Mouse (Mus musculus) gastrocnemius, adult 2 months (tissue): ENCODE measurements around the gene Nrxn1. TPM values are rescaled to one million over a fixed set of nuclear protein-coding genes. Genes with fewer than 3 reads are reported as not detected.

ENCODE experiments used
- DNase-seq: peaks from one replicate; pipeline ENCODE4 v3.0.0; 2022
- H3K27ac ChIP-seq: fragments of 200-600 bp; 2 replicates; pipeline ENCODE4 v1.8.1; 2022; ENCODE audit warnings: mild to moderate bottlenecking
- H3K4me3 ChIP-seq: fragments of 200-600 bp; 2 replicates; pipeline ENCODE4 v1.8.1; 2022; ENCODE audit warnings: mild to moderate bottlenecking, moderate library complexity
- CTCF ChIP-seq: fragments of 200-600 bp; IDR thresholded peaks from 2 replicates; pipeline ENCODE4 v1.8.1; 2022; ENCODE audit warnings: antibody characterized with exemption, mild to moderate bottlenecking, moderate library complexity
- intact Hi-C: fragments of 180-260 bp; cut with DNase I; formaldehyde crosslinking; loops from one replicate; pipeline ENCODE4 v1.15.1; 2025
- total RNA-seq, 2 experiments: library from RNA; stranded (reverse); gene quantifications; 2 replicates each; pipeline ENCODE4 v1.2.3; 2021

Nrxn1 gene
- total RNA-seq, 2 experiments from 2014 or later, result 0.26 to 0.73 TPM

DNA sequence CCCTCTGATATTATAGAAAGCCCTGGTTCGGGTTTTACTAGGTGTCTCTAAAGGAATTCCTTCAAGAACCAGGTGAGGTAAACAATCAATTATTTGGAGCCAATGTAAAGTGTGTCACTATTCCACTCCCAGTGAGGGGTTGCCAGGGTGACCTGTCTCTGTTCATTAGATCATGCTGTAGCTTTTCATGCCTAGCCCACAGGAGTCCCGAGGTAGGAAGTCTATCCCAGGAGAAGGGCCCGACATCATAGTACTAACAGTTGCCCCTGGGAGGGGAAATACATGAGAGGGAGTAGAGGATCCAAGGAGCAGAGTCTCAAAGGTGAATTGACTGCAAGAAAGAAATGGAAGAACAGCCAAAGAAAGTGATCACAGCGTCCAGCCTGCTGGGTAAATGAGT, 639.6 kb downstream of the Nrxn1 start:
- Histone ChIP-seq H3K27ac (no peak overlapping the region), H3K4me3 (no peak overlapping the region)
- intact Hi-C loops, result no loop called here
- TF ChIP-seq CTCF, result no peak
- DNase-seq, result no peak

DNA sequence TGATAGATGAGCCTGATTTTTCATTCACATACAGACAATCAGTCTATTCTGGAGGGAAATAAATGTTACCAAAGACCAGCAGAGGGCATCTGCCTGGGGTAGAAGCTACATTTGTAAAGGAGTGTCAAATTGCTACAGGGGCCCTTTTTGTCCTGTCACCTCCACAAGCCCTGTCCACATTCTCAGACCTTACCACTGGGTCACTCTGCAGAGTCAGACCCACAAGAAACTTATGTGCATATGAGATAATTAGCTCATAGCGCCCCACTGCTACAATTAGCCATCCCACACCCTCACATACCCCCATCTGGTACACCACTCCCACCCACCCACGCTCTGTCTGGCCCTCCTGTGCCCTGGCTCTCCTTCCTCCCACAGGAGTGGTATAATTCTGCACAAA, 640.1 kb downstream of the Nrxn1 start:
- H3K27ac ChIP-seq, result no peak overlapping the region
- DNase-seq, result no peak
- intact Hi-C loops, result no loop called here
- H3K4me3 ChIP-seq, result no peak overlapping the region
- no peak for TF ChIP-seq CTCF

DNA sequence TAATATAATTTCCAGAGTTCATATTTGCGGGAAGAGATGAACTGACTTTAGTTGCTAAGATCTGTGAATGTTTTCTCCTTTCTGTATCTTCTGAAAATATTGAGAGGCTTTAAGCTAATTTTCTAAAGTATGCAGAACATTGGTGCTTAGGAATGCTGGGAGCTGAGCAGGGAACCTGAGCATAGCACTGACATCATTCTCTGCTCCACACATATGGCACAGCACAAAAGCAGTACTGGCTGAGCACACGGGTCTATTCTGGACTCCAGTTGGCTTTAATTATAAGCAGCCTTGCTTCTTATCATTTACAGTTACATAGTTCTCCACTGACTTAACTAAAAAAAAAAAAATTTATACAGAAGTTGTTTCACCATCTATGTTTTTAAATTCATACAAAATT, 641.5 kb downstream of the Nrxn1 start:
- Histone ChIP-seq H3K27ac (no peak overlapping the region), H3K4me3 (no peak overlapping the region)
- DNase-seq, result no peak
- intact Hi-C loops, result no loop called here
- TF ChIP-seq CTCF, result no peak

DNA sequence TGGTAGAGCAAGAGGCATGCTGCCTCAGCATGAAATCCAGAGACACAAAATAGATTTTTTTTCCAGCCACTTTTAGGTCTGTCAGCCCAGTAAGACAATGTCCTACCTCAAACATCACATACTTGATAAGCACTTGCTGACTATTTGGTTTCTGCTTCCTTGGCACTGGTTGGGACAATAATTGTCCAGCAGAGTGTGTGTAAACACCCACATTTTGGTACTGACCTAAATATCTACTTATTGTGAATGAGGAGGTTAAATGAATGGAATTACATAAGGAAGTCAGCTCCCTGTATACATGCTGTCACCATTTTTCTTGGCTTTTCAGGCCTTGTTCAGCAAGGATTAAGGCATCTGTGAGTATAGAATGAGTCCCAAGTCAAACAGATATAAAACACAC, 649.8 kb downstream of the Nrxn1 start:
- TF ChIP-seq CTCF, result no peak
- no peak overlapping the region for H3K4me3 ChIP-seq
- intact Hi-C loops, result no loop called here
- DNase-seq, result no peak
- no peak overlapping the region for H3K27ac ChIP-seq

DNA sequence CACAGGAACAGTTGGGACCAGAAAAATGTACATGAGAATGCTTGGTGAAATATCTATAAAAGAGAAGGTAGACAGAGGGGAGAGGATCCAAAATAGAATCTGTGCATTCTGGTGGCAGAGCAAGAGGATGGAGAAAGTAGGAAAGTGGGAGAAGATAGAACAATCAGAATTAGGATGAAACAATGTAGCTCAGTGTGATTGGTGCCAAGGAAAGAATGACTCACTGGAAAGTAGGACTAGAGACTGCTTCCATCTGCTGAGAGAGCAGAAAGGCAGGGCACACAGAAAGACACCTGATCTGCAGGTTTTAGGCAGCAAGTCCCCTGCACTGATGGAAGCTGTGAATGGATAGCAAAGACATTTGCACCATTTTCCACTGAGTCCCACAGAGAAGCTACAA, 657.0 kb downstream of the Nrxn1 start:
- intact Hi-C loops, result no loop called here

DNA sequence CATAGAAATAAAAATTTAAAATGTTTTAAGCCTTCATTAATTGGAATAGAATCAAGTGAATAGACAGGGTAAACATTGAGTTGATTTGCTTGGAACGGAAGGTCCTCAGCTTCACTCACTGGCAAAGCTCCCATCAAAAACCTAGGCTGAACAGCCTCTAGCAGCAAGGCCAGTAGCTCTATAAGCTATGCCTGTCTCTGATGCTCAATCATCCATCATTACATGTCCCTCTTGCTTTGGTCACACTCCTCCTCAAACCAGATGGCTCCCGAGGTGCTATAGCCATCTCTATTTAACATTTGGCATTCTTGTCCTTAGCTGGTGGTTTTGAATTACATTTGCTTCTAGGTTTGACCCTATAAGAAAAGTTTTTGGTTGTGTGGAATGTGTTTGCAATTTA, 657.5 kb downstream of the Nrxn1 start:
- TF ChIP-seq CTCF, result no peak
- no peak overlapping the region for H3K27ac ChIP-seq
- intact Hi-C loops, result no loop called here
- H3K4me3 ChIP-seq, result no peak overlapping the region
- no peak for DNase-seq

More for the DNA sequence above, 657.0 kb downstream of the Nrxn1 start:
- DNase-seq, result no peak
- Histone ChIP-seq H3K27ac (no peak overlapping the region), H3K4me3 (no peak overlapping the region)
- TF ChIP-seq CTCF, result no peak

DNA sequence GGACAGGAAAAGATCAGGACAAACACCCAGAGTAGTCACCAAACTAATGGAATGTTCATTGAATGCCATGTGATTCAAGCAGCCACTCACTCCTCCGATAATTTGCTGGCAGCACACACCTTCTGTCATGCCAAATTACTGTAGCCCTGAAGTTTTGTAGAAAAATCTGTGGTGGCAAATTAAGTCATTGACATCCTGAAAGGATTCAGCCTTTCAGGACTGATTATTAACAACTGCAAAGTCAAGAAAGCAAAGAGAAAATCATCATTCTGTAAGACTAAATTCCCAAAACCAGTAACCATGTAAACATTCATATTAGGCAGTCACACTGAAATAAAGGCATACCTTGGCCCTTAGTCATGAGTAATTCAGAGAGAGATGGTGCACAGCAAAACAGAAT, 662.7 kb downstream of the Nrxn1 start:
- intact Hi-C loops, result no loop called here
- DNase-seq, result no peak
- Histone ChIP-seq H3K27ac (no peak overlapping the region), H3K4me3 (no peak overlapping the region)
- TF ChIP-seq CTCF, result no peak

DNA sequence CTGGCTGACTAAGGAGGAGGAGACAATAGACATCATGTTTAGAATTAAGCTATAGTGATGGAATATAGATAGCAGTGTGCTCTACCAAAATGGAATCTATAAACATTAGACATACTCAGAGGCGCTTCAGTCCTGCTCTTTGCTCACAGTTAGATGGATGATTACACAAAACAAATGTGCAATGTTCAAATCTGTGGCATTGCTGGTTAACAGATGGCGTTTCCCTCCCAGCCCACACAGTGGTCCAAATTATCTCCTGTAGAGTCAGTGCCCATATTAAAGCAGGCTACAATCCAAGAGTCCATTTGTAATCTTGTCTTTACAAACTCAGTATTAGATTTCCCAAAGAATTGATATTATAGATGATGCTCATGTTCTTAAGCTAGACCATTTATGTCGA, 666.9 kb downstream of the Nrxn1 start:
- TF ChIP-seq CTCF, result no peak
- H3K4me3 ChIP-seq, result no peak overlapping the region
- no peak overlapping the region for H3K27ac ChIP-seq
- intact Hi-C loops, result no loop called here
- no peak for DNase-seq

DNA sequence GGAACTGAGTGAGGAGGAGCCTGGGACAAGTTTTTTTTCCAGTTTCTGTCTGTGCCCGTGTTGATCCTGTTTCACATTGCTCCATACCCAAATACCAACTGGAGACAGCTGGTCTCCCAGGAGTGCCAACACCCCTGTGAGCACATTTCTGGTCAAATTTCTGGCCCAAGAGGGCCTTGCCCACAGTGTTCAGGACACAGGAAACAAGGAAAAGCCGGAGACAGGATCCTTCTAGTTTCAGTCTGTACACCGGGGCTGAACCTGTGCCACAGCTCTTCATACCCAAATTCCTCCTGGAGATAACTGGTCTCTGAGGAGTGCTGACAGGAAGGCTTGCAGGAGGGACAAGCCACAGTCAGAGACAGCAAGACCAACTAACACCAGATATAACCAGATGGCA, 670.3 kb downstream of the Nrxn1 start:
- H3K4me3 ChIP-seq, result no peak overlapping the region
- no peak for TF ChIP-seq CTCF
- no peak overlapping the region for H3K27ac ChIP-seq
- DNase-seq, result no peak
- intact Hi-C loops, result no loop called here

DNA sequence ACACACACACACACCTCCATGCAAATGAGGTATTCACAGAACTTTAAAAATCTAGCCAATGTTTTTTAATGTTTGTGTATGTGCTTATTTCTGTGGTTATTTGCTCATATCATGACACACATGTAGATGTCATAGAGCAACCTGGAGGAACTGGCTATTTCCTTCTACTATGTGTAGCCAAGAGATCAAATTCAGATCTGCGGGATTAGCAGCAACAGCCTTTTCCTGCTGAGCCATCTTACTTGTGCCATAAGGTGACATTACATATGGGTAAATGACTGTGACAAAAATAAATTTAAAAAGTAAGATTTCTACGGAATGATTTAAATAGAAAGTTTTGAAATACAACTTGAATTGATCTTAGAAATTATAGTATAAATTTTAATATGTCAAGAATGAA, 672.1 kb downstream of the Nrxn1 start:
- intact Hi-C loops, result no loop called here
- no peak for TF ChIP-seq CTCF

DNA sequence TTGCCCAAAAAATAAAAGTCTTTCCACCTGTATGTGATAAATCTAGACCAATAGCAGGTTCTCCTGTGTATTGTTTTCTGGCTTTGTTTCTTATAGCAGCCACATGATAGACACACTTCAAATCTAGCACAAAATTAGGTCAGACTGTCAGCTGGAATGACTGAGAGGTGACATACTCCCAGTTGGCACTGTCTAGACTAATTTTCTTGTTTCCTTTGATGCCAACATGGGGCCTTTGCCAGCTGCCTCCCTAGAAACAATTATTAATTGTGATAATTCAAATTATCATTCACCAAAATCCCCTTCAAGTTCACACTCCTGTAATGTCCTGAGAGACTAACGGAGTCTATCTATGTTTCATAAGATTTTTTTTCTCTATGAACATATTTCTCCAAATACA, 673.3 kb downstream of the Nrxn1 start:
- no peak for DNase-seq
- intact Hi-C loops, result no loop called here
- H3K27ac ChIP-seq, result no peak overlapping the region
- no peak overlapping the region for H3K4me3 ChIP-seq
- TF ChIP-seq CTCF, result no peak

More for the DNA sequence above, 672.1 kb downstream of the Nrxn1 start:
- DNase-seq, result no peak
- Histone ChIP-seq H3K27ac (no peak overlapping the region), H3K4me3 (no peak overlapping the region)

DNA sequence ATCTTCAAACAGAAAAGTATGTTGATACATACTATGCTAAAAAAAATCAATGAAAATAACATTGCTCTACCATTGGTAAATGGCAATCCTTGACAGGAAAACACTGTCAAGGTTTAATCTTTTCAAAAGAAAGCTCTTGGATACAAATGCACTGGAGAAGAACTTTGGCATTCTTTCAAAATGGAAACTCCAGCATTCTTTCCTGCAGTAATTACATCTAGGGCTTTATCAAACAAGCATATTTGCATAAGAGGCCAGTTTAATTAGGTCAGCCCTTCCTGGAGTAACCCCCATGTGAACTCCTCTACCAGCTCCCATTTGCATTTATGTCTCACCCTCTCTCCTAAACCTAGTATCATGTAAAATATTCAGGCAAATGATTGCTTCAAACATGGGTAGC, 696.5 kb downstream of the Nrxn1 start:
- intact Hi-C loops, result no loop called here
- Histone ChIP-seq H3K27ac (no peak overlapping the region), H3K4me3 (no peak overlapping the region)
- DNase-seq, result no peak
- no peak for TF ChIP-seq CTCF

DNA sequence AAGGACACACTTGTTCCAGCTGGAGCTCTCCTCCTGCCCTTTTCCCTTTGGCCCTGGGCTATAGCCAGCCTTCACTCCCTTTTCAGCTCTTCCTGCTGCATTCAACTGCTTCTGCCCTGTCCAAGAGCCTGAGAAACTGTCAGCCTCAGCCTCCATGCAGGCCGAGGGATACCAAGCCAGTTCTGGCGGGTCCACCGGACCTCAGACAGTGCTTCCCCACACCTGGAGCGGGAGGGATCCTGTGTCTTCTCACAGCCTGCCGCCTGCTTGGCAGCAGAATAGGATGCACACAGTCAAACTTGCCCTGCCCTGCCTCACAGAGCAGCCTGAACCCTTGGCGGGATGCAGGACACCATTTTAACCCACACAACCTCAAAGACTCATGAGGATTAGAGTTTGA, 698.3 kb downstream of the Nrxn1 start:
- intact Hi-C loops, result no loop called here
- DNase-seq, result no peak
- Histone ChIP-seq H3K4me3 (no peak overlapping the region), H3K27ac (no peak overlapping the region)
- no peak for TF ChIP-seq CTCF

DNA sequence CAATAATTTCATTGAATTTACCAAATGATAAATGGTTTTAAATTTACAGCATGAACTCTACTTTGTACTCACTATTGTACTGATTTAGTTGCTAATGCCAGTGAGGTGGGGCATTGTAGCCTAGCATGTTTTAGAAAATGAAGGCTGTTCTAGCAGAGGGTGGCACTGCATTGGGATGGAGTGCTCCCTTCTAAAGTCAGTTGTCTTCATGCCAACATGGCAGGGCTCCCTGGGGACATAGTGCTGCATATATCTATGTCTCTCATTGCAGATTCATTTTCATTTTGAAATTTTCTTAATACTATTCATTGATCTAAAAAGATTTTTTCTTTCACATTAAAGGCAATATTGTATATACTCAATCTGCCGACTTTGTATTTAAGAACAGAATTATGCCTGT, 700.1 kb downstream of the Nrxn1 start:
- no peak for DNase-seq
- Histone ChIP-seq H3K4me3 (no peak overlapping the region), H3K27ac (no peak overlapping the region)
- intact Hi-C loops, result no loop called here
- TF ChIP-seq CTCF, result no peak
